Mouse (Mus musculus) frontal cortex, adult (tissue): Measurements from ENCODE around the gene Riok2.

Experiments used
- ATAC-seq: cut with Nextera tagmentation; 2 replicates; pipeline ENCODE4 v1.9.2; 2017; ENCODE audit warnings: mild to moderate bottlenecking, moderate library complexity, mixed read lengths; ENCODE audit not compliant: low TSS enrichment

Gene Riok2

GRCm38 (mm10) chr17:17408137-17408536 lies 34.0 kb downstream of the Riok2 start:
- no peak for ATAC-seq

DNA sequence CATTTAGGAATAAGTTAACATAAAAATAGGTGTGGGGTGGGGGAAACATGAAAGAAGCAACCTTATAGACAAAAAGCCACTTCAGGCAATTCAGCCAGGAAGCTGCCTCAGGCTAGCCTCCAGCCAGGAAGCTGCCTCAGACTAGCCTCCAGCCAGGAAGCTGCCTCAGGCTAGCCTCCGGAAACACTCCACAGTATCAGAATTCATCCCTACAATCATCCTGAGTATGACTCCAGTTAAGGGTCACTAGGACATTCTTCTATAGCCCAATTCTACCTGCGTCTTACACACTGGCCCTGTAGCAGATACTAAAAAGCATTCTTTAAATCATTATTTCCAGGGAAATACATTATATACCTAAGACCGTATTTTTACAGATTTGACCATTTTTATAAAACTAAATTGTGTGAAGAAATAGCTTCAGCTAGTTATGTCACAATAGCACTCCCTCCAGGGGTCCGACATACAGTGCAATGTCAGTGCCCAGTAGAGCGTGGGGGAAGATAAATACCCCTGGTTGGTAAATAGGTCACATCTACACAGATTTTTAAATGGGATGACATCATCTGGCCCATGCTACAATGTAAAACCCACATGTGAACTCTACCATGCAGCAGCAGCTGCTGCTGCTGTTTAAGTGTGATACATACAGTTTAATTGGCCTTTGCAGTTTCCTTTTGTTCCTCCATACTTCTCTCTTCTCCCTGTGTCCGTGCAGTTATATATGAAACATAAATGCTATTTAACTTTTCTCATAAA lies 34.8 kb downstream of the Riok2 start:
- ATAC-seq, result no peak

DNA sequence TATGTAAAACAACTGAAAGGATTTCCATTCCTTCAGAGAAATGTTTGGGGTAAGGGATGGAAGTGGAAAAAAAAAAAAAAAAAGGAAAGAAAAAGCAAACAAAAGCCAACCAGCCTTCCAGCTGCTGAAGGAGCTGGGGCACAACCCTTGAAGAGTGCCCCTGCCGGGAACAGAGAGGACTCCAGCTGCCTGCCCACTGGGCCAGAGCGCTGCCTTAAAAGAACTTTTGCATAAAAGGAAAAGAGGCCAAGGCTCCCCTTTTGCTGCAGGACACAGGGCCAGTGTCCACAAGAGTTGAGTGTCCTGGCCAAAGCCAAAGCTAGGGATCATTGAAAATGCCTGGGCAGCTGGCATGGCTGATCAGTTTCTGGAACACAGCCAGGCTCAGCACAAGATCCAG lies 35.5 kb downstream of the Riok2 start:
- ATAC-seq, result peak; percentile 73

GRCm38 (mm10) chr17:17411443-17411842 lies 37.3 kb downstream of the Riok2 start:
- ATAC-seq, result no peak

DNA sequence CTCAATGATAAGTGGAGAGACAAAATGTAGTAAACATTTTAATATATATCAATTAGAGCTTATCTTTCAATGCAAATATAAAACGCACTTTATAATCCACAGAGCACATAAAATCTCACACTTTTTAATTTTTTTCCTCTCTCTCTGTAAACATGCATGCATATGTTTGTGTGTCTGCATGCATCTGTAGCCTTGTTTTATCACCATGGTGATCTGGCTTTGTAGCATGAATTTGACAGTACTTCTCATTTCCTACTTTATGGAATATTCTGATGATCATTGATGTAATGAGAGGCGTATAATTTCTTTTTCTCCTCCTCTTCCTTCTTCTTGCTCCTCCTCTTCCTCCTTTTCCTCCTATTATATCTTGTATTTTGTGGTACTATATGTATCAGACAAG lies 38.1 kb downstream of the Riok2 start:
- no peak for ATAC-seq

- no peak for ATAC-seq
Measured at GRCm38 (mm10) chr17:17414206-17414605, 40.1 kb downstream of the Riok2 start.

- no peak for ATAC-seq
Measured at GRCm38 (mm10) chr17:17424609-17425307, 50.6 kb downstream of the Riok2 start.

DNA sequence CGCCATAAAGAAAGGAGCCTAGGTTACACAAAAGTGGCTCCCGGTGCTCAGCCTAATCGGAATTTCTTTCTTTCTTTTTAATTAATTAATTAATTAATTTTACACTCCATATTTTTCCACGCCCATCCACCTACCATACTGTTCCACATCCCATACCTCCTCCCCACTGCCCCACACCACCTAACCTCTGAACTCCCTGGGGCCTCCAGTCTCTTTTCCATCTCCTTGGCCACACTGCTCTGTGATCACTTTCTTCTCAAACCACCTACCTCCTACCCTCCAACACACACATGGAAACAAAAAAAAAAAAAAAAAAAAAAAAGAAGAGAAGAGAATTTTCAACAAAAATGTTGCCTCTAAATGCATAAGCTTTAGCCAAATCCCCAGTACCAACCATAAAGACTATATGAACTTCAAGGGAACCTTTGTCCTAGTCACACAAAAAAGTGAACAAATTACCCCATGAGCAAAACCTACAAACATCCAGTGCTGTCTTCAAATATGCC lies 51.3 kb downstream of the Riok2 start:
- no peak for ATAC-seq

- no peak for ATAC-seq
Measured at GRCm38 (mm10) chr17:17425906-17426305, 51.8 kb downstream of the Riok2 start.

GRCm38 (mm10) chr17:17428888-17429287 lies 54.8 kb downstream of the Riok2 start:
- ATAC-seq, result peak; percentile 90

DNA sequence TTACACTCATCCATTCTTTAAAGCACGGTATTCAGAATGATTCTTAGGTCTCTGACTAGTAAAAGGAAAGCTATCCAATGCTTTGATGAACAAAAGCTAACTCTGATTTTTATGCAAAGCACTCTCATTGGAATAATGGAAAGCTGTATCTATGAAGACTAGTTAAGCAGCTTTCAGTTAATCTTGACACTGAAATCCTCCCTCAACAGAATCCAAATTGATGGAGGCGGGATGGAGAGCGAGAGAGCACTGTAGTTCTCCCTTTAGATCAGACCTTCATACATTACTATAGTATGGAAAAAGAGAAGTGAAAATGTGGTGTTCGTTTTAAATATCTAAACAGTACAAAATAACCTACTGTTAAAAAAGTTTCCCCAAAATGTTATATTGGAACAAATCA lies 59.6 kb downstream of the Riok2 start:
- ATAC-seq, result no peak

GRCm38 (mm10) chr17:17438576-17439191 lies 64.6 kb downstream of the Riok2 start:
- no peak for ATAC-seq

DNA sequence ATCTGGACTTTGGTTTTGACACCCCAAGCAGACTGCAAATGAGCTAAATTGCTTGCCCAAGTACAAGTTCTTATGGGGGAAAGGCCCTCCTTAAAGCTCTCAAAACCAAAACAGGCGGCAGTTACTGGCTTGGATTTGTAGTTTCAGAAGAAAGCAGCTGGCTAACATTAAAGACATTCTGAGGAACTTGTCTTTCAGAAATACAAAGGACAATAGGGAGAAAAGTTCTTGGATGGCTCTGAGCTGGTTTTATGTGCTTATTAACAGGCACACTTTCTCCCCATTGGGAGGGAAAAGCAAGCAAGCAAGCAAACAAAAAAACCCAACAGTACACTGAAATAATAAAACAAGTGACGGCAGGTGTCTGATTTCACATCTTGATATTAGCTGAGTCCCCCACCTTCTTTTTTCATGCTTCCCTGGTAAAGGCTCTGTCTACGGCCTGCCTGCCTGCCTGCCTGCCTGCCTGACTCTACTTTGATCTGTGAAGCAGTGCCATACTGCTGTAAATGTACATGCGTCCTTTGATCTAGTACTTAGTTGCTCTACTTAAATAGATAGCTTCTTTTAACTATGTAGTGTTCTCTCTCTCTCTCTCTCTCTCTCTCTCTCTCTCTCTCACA lies 67.9 kb downstream of the Riok2 start:
- ATAC-seq, result no peak

DNA sequence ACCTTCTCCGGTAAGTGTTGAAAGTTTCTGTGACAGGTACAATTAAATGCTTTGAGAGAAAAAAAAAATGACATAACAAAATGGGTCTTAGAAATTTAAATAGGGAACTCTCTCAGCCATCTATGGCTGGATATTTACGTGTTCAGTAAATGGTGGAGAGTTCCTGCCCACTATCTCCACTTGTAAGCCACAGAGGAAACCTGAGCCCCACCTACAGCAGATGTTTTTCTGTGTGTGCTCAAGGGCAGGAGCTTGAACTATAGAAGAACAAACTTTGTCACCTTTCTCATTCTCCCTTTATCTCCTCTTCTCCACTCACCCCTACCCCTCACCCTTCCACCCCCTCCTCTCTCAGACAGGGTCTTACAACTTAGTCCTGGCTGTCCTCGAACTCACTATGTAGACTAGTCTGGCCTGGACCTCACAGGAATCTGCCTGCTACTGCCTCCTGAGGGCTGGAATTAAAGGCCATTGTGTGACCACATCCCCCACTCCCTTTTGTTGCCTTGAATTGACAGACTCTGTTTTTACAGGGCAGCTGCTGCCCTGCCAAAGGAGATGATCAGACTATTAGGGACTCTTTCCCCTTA lies 70.3 kb downstream of the Riok2 start:
- no peak for ATAC-seq
